Mouse (Mus musculus): ENCODE measurements at regions not wholly inside any gene's neighbourhood (a gene's known extent, or its start where the extent isn't known, plus 50 kb on each side); places are given as distances from the start of the nearest gene placed in this dataset.

DNA sequence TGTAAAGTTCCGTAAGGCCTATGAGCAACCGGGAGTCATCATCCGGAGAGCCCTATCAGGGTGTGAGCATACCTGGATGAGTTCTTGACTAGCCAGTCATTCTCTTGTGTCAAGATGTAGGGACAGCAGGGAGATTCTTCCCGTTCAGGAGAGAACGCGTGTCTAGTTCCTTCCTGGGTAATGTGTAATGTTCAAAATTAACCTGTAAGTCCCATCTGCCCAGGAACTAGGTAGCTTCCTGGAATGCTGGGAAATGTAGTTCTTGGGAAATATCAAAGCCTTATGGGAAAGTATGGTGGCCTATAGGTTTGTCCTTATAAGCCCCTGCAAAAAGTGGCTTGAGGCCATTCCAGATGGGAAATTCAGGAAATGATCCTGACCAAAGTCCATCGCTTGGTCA lies 222.0 kb downstream of the Gm10260 start:
- Histone ChIP-seq H3K4me3 (ENCODE audit: insufficient read depth, low read length) (no peak overlapping the region), H3K27ac (ENCODE audit: insufficient read depth, low read length) (no peak overlapping the region), H3K4me1 (ENCODE audit: control insufficient read depth, insufficient read depth, low read length) (peaks cover 10% of the 10 kb centered on the region; the same call in 1 of the 2 replicates)
- no peak for TF ChIP-seq CTCF (IDR thresholded peaks at IDR 0.05; ENCODE audit: borderline replicate concordance, insufficient read depth, low read length)
- TF ChIP-seq POLR2A (IDR thresholded peaks at IDR 0.05; ENCODE audit: low read depth, low read length), result no peak

DNA sequence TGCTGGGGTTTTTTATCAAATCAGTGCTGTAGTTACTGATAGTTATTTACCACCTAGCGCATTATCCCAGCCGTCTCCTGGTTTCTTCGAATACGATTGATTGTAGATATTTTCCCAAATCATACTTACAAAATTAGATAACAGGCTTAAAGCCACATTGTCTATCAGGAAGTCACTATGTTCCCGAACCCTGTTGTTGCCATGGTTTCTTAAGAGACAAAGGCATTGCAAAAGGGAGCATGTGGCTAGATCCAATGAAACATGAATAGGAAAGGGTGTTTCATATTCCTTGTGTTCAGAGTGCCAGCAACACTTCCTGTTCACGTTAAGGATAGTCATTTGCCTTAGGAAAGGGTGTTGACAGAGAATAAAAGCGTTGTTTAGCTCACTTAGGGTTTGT lies 222.7 kb downstream of the Gm10260 start:
- Histone ChIP-seq H3K4me1 (ENCODE audit: control insufficient read depth, insufficient read depth, low read length) (peaks cover 10% of the 10 kb centered on the region; the same call in 1 of the 2 replicates), H3K4me3 (ENCODE audit: insufficient read depth, low read length) (no peak overlapping the region), H3K27ac (ENCODE audit: insufficient read depth, low read length) (no peak overlapping the region)
- TF ChIP-seq CTCF (IDR thresholded peaks at IDR 0.05; ENCODE audit: borderline replicate concordance, insufficient read depth, low read length) (no peak), POLR2A (IDR thresholded peaks at IDR 0.05; ENCODE audit: low read depth, low read length) (no peak)

DNA sequence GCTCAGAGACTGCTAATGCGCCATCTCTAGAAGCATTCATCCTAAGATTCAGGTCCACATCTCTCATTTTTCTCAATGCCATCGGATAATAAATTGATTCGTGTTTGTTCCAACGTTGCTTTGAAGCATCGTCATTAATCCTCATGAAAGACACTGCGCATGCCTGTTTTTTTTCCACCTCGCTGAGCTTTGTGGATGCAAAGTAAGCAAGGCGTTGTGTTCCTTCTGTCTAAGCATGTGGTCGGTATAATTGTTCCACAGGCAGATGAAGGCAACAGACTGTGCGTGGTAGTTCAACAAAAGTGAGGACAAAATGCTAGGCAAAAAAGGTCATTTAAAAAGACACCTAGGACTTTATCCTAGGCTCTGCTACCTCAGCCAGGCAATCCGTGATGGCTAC lies 223.2 kb downstream of the Gm10260 start:
- Histone ChIP-seq H3K4me3 (ENCODE audit: insufficient read depth, low read length) (no peak overlapping the region), H3K27ac (ENCODE audit: insufficient read depth, low read length) (no peak overlapping the region), H3K4me1 (ENCODE audit: control insufficient read depth, insufficient read depth, low read length) (peaks cover 10% of the 10 kb centered on the region; the same call in 1 of the 2 replicates)
- no peak for TF ChIP-seq CTCF (IDR thresholded peaks at IDR 0.05; ENCODE audit: borderline replicate concordance, insufficient read depth, low read length)
- no peak for TF ChIP-seq POLR2A (IDR thresholded peaks at IDR 0.05; ENCODE audit: low read depth, low read length)

DNA sequence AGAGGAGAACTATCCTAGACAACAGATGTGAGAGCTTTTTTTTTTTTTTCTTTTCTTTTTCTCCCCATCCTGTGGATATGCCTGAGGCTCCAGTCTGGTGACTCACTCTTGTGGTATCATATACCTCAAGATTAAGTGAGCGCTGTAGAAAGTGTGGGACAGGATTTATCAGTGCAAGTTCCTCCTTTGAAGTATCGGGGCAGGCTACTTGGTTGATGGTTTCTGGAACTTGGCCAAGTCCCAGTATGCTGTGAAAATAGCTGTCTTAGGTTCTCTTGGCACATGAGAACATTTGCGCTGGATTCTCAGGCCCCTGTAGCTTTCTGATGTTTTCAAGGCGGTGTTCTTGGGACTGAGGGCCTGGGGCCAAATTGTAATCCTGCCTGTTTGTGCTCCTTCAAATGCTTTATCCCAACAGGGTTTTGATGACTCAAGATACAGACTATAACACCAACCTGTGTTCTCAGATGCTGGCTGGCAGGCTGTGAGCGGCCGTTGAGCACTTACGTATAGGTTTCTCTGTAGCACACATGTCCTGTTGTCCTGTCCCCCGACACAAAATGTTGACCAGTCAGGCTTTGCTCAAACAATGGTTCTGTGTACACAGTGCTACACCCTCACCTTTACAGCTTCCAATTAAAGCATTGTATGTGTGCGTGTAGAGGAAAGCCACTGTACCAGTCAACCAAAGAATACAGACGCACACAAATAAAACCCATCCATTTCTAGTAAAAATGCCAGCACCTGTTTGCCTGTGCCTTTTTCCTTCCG lies 226.4 kb downstream of the Gm10260 start:
- H3K27ac ChIP-seq (ENCODE audit: insufficient read depth, low read length), result peak overlapping the region; percentile 25; the same call in 1 of the 2 replicates
- H3K4me1 ChIP-seq (ENCODE audit: control insufficient read depth, insufficient read depth, low read length), result peaks cover 10% of the 10 kb centered on the region; the same call in 1 of the 2 replicates
- TF ChIP-seq POLR2A (IDR thresholded peaks at IDR 0.05; ENCODE audit: low read depth, low read length), result no peak
- TF ChIP-seq CTCF (IDR thresholded peaks at IDR 0.05; ENCODE audit: borderline replicate concordance, insufficient read depth, low read length), result no peak
- no peak overlapping the region for H3K4me3 ChIP-seq (ENCODE audit: insufficient read depth, low read length)

DNA sequence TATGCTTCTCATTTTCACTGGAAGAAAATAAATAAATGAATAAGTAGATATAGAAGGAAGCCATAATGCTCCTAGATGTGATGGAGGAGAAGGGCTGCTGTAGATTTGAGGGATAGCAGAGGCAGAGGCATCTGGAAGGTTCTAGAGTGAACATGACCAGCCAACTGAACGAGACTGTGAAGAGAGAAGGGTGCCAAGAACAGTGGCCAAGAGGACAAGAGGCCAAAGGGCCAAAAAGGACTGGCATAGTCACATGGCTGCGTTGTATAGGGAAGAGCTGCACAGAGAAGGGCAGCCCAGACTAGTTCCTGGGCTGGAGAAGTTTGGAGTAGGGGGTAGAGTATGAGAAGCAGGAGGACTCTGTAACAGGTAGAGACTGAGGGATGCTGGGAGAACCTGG lies 229.3 kb downstream of the Gm10260 start:
- Histone ChIP-seq H3K4me1 (ENCODE audit: control insufficient read depth, insufficient read depth, low read length) (peaks cover 10% of the 10 kb centered on the region; the same call in 1 of the 2 replicates), H3K4me3 (ENCODE audit: insufficient read depth, low read length) (no peak overlapping the region), H3K27ac (ENCODE audit: insufficient read depth, low read length) (no peak overlapping the region)
- no peak for TF ChIP-seq POLR2A (IDR thresholded peaks at IDR 0.05; ENCODE audit: low read depth, low read length)
- no peak for TF ChIP-seq CTCF (IDR thresholded peaks at IDR 0.05; ENCODE audit: borderline replicate concordance, insufficient read depth, low read length)

DNA sequence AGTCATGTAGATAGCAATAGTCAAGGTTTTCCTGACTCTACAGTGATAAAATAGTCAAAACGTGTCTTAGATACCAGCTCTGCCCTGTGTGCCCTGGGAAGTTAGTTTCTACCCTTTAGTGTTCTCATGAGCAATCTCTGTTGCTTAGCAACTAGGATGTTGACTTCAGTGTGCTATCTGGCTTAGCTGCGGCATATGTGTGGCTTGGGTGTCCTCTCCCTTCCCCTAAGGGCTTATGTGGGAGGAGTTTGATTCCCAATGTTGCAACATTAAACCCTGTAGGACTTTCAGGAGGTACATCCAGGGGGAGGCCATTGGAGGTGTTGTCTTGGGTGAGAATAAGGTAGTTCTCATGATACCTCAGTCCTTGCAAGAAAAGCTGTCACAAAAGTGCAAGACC lies 229.9 kb downstream of the Gm10260 start:
- no peak for TF ChIP-seq CTCF (IDR thresholded peaks at IDR 0.05; ENCODE audit: borderline replicate concordance, insufficient read depth, low read length)
- TF ChIP-seq POLR2A (IDR thresholded peaks at IDR 0.05; ENCODE audit: low read depth, low read length), result no peak
- no peak overlapping the region for H3K4me3 ChIP-seq (ENCODE audit: insufficient read depth, low read length)
- H3K27ac ChIP-seq (ENCODE audit: insufficient read depth, low read length), result no peak overlapping the region
- H3K4me1 ChIP-seq (ENCODE audit: control insufficient read depth, insufficient read depth, low read length), result peaks cover 10% of the 10 kb centered on the region; the same call in 1 of the 2 replicates

DNA sequence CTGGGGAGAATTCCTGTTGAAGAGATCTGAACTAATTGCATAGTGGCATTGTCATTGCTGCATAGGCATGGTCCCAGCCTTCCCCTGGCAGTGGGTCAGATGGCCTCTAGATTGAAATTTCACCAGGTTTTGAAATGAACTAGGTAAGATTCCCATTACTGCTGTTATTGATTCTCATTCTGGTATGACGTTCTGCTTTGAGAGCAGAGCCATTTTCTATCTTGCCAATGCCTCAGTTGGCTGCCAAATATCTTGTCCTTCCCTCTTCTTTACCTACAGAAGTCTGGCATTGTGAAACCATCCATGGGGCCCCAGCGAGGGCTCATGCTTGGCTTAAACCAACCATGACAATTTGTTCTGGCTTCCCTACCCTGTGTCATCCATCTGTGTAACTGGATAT lies 232.5 kb downstream of the Gm10260 start:
- no peak overlapping the region for H3K27ac ChIP-seq (ENCODE audit: insufficient read depth, low read length)
- H3K4me1 ChIP-seq (ENCODE audit: control insufficient read depth, insufficient read depth, low read length), result no peaks in the 10 kb centered on the region
- H3K4me3 ChIP-seq (ENCODE audit: insufficient read depth, low read length), result no peak overlapping the region
- TF ChIP-seq POLR2A (IDR thresholded peaks at IDR 0.05; ENCODE audit: low read depth, low read length) (no peak), CTCF (IDR thresholded peaks at IDR 0.05; ENCODE audit: borderline replicate concordance, insufficient read depth, low read length) (no peak)

DNA sequence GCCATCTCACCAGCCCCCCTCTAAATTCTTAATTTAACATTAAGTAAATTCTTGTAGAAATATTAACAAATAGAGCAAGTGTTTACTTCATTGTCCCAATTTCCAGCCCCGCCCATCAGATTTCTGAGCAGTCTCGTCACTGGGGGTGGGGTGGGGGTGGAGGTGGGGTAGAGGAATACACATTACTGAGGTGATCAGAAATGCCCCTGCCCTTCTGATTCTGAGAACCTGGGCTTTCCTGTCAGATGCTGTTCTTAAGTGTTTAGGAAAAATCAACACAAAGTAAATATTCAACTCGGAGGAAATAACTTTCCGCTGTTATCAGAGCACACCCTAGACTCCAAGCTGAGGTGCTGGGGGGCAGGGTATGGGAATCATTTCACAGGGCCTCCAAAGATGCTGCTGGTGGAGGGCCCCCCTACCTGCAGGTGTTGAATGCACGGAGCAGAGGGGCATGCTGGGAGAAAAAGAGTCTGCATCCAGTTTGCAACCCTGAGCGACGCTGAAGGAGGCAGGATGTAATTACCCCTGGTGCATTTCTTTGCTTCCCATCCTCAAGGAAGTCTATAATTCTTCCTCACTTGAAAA lies 235.5 kb downstream of the Gm10260 start:
- TF ChIP-seq CTCF (IDR thresholded peaks at IDR 0.05; ENCODE audit: borderline replicate concordance, insufficient read depth, low read length), result no peak
- no peak for TF ChIP-seq POLR2A (IDR thresholded peaks at IDR 0.05; ENCODE audit: low read depth, low read length)
- no peak overlapping the region for H3K4me3 ChIP-seq (ENCODE audit: insufficient read depth, low read length)
- no peak overlapping the region for H3K27ac ChIP-seq (ENCODE audit: insufficient read depth, low read length)
- H3K4me1 ChIP-seq (ENCODE audit: control insufficient read depth, insufficient read depth, low read length), result no peaks in the 10 kb centered on the region

DNA sequence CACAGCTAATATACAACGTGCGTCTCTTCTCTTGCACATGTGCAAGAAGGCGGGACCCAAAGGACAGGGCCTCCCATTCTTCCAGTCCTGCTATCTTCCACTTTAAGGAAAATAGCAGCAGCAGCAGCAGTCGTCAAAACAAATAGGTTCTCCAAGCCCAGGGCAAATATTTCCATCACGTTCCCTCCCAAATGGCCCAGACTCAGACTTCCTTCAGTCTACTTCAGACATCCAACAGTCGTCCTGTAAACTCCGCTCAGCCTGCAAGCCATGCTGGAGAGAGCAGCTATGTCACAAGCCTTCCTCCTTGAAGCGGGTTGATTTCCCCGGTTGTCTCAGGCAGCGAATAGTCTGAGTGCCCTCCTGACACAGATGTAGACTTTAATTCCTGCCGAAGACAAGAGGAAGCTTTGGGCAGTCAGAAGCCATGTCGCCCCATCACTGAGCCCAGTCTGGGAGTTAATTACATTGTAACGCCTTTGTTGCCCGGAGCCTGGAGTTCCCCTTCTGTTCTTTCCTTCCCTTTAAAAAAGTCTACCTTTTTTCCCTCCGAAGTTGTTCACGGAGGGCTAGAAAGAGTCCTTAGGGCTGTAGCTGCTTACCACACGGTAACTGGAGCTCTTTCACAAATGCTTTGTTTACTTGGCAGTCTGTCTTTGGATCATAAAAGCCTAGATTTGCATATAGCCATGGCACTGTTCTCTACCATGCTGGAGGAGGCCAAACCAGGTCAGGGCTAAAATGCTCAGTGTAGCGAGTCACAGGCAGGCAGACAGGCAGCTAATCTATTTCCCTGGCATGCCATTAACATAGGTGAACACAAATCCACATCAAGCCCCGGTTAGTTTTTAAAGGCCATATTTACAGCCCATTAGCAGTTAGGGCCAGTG lies 236.7 kb downstream of the Gm10260 start:
- no peak overlapping the region for H3K4me3 ChIP-seq (ENCODE audit: insufficient read depth, low read length)
- no peaks in the 10 kb centered on the region for H3K4me1 ChIP-seq (ENCODE audit: control insufficient read depth, insufficient read depth, low read length)
- TF ChIP-seq POLR2A (IDR thresholded peaks at IDR 0.05; ENCODE audit: low read depth, low read length), result no peak
- TF ChIP-seq CTCF (IDR thresholded peaks at IDR 0.05; ENCODE audit: borderline replicate concordance, insufficient read depth, low read length), result no peak
- H3K27ac ChIP-seq (ENCODE audit: insufficient read depth, low read length), result no peak overlapping the region
